Mouse (Mus musculus) testis, adult 2 months (tissue): Measurements from ENCODE around the gene Pygm.

Experiments used
- CTCF ChIP-seq: fragments of 200-500 bp; IDR thresholded peaks from 2 replicates; pipeline ENCODE4 v1.5.1; 2012; ENCODE audit warnings: low read depth, mild to moderate bottlenecking, inconsistent platforms, low read length, moderate library complexity; ENCODE audit not compliant: control insufficient read depth, insufficient read depth, insufficient replicate concordance
- POLR2A ChIP-seq: fragments of 200-500 bp; IDR thresholded peaks from 2 replicates; pipeline ENCODE4 v1.6.1; 2012; ENCODE audit warnings: low read depth, mild to moderate bottlenecking, inconsistent platforms, low read length, moderate library complexity; ENCODE audit not compliant: control insufficient read depth

DNA sequence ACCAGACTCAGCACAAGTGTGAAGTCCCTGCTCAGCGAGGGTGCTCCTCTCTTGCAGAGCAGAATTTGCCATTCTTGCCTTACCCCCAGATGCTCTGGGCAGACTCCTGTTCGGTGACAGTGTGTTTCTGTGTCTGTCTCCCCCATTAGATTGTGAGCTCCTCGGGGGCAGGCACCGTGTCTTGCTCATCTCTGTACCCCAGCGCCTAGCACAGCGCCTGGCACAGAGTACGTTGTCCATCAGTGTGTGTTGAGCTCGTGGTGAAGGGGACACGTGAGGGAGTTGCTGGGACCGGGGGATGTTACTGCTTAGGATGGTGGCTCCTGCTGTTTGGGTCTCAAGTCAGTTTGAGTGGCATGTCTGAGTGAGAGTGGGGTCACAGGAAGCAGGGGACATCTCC lies 19.7 kb downstream of the Pygm start:
- TF ChIP-seq CTCF (no peak), POLR2A (no peak)
